Mouse (Mus musculus) lung, embryonic 16.5 days (tissue): ENCODE measurements around the gene Slc25a16. TPM values are rescaled to one million over a fixed set of nuclear protein-coding genes. Genes with fewer than 3 reads are reported as not detected.

Experiments used
- ATAC-seq: fragments of 200-750 bp; cut with Nextera tagmentation; 2 replicates; pipeline ENCODE4 v1.8.0; 2017; ENCODE audit warnings: low read depth, mild to moderate bottlenecking, moderate library complexity
- H3K27ac ChIP-seq: fragments of 300-500 bp; sonication (generic); 2 replicates; pipeline ENCODE4 v1.5.1; 2014; ENCODE audit warnings: mild to moderate bottlenecking, control low read depth, low read length
- H3K27me3 ChIP-seq: fragments of 300-500 bp; sonication (generic); 2 replicates; pipeline ENCODE4 v1.6.1; 2014; ENCODE audit warnings: low read depth, low read length, mixed read lengths; ENCODE audit not compliant: control insufficient read depth, insufficient read depth
- H3K36me3 ChIP-seq: fragments of 300-500 bp; sonication (generic); 2 replicates; pipeline ENCODE4 v1.6.1; 2014; ENCODE audit warnings: low read length; ENCODE audit not compliant: control insufficient read depth, insufficient read depth
- H3K4me1 ChIP-seq: fragments of 300-500 bp; sonication (generic); replicated peaks from 2 replicates; pipeline ENCODE4 v1.6.1; 2014; ENCODE audit warnings: low read length, mixed read lengths; ENCODE audit not compliant: control insufficient read depth, insufficient read depth
- H3K4me2 ChIP-seq: fragments of 300-500 bp; sonication (generic); 2 replicates; pipeline ENCODE4 v1.6.1; 2014; ENCODE audit warnings: low read depth, low read length, control low read depth
- H3K4me3 ChIP-seq: fragments of 300-500 bp; sonication (generic); 2 replicates; pipeline ENCODE4 v1.5.1; 2014; ENCODE audit warnings: mild to moderate bottlenecking, low read length, control low read depth
- H3K9ac ChIP-seq: fragments of 300-500 bp; sonication (generic); 2 replicates; pipeline ENCODE4 v1.6.1; 2014; ENCODE audit warnings: low read length, control low read depth
- H3K9me3 ChIP-seq: fragments of 300-500 bp; sonication (generic); 2 replicates; pipeline ENCODE4 v1.6.1; 2016; ENCODE audit warnings: low read length; ENCODE audit not compliant: control insufficient read depth
- WGBS: fragments of 180-500 bp; shearing (Covaris S2); extraction: QIAGEN DNeasy Blood & Tissue Kit; methylation state at CpG from one replicate; pipeline ENCODE4 v1.1.7; 2014; 5-methylcytosine and 5-hydroxymethylcytosine counted together
- polyA plus RNA-seq: library from polyadenylated mRNA; unstranded; fragments of >200 nt; fragmentation: Nextera tagmentation; extraction: Ambion mirVana; gene quantifications from 2 replicates; pipeline ENCODE4 v1.2.1, GENCODE M21; 2015

The Slc25a16 gene
- polyA plus RNA-seq, 1 experiment from 2014 or later, result 15.7 TPM

DNA sequence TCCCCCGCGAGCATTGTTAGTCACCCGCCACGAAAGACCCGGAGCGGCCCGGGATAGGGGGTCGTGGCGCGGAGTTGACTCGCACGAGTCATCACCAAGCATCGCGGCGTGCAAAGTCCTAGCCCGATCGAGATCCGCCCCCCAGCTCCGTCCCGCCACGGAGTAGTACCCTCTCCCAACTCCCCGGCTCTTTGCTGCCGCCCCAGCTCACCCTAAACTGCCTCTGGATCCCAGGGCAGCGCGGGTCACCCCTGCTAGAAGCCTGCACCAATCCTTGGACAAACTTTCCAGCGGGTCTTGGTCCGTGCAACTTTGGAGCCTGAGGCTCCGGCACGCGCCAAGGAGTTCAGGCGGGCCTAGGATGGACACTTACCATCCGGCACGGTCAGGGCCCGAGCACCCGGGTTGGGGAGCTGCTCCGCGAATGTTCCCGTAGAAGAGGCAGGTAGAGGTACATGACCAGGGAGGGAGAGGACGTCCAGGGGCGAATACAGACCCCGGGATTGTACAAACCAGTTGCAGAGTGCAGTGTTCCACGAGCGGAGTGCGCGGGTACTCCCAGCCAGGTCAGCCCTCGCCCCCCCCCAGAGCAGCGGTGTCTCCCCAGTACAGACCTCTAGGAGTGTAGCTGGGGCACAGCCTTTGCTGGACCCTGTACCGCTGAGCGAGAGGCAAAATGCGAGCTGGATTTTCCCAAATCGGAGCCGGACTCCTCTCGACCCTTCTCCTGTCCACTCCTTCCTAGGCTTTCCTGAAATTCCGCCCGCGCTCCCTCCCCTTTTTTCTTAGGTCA lies 33.4 kb upstream of the Slc25a16 start:
- H3K27ac ChIP-seq, result peak overlapping the region; percentile 53
- no peaks in the 10 kb centered on the region for H3K36me3 ChIP-seq
- ATAC-seq, result peak; percentile 91
- WGBS, result under 1% methylated on average over 56 of the region's 56 CpGs
- H3K9ac ChIP-seq, result peak overlapping the region; percentile 83
- H3K9me3 ChIP-seq, result no peaks in the 10 kb centered on the region
- H3K27me3 ChIP-seq, result no peaks in the 10 kb centered on the region
- peak overlapping the region; percentile 68 for H3K4me3 ChIP-seq
- H3K4me1 ChIP-seq, result 0 out of 2 replicates have a peak, but pooled peaks cover 5% of the 10 kb centered on the region
- H3K4me2 ChIP-seq, result peak overlapping the region; percentile 98

DNA sequence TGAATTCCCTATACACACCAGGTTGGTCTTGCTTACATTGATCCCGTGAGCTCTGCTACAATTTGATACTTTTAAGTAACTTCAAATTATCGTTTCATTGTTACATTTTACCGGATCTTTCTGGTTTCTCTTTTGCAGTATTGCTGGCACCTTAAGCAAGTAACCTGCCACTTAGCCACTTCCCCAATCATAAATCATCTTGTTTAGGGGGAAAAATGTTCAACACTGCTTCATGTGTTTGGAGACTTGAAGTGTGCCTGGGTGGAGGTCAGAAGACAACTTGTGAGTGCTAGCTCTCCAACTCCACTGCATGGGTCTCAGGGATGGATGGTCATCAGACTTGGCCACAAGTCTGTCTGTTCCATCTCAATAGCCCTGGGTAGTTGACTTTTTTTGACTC lies 29.4 kb upstream of the Slc25a16 start:
- ATAC-seq, result no peak
- WGBS, result 81% methylated on average over 3 of the region's 3 CpGs
- Histone ChIP-seq H3K4me2 (no peak overlapping the region), H3K4me1 (no peaks in the 10 kb centered on the region), H3K9ac (no peak overlapping the region), H3K36me3 (no peaks in the 10 kb centered on the region), H3K27ac (no peak overlapping the region), H3K9me3 (no peaks in the 10 kb centered on the region), H3K27me3 (no peaks in the 10 kb centered on the region), H3K4me3 (no peak overlapping the region)

DNA sequence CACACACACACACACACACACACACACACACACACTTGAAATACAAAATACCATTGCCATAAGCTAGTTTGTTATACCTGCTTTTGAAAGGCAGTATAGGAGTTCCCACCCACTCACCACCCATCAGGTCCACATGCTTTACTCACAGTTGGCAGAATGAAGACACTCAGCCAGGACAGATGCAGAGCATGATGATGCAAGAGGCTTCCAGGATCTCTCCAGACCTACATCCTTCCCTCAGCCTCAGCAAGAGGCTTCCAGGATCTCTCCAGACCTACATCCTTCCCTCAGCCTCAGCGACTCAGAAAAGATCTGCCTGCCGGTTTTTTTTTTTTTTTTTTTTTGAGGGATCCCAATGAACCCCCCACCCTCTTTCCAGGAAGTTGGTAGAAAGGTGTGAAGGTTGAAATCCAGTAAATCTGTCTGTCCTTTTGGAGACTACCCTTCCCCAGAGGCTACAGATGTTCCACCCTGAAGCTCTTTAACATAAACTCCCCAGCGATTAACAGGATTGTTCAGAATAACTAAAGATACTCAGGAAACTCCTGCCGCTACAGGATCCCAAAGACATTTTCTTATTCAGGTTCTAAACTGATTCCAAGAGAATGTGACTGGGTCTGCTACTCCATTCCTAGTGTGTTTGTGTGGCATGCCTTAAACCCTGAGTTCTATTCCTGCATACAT lies 27.7 kb upstream of the Slc25a16 start:
- Histone ChIP-seq H3K9me3 (no peaks in the 10 kb centered on the region), H3K4me2 (no peak overlapping the region), H3K9ac (no peak overlapping the region), H3K4me3 (no peak overlapping the region), H3K36me3 (no peaks in the 10 kb centered on the region), H3K4me1 (no peaks in the 10 kb centered on the region), H3K27me3 (no peaks in the 10 kb centered on the region), H3K27ac (no peak overlapping the region)
- no peak for ATAC-seq
- 16% methylated on average over 4 of the region's 4 CpGs for WGBS

DNA sequence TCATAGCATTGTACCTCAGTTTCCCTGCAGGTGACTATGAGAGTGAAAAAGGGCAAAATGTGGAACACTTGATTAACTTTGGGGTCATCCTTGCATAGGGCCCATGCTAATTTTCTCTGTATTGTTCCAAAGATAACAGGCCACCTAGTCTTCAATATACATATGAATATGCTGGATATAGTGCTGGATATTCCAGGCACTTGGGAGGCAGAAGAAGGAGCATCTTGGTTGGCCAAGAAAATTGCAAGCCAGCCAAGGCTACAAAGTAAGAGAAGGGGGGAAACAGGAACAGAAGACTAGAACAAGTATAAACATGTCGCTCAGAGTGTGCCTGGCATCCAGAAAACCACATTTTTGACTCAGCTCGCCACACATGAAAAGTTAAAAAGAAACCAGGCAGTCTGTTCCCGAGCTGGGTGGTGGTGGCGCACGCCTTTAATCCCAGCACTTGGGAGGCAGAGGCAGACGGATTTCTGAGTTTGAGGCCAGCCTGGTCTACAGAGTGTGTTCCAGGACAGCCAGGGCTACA lies 27.0 kb upstream of the Slc25a16 start:
- no peak for ATAC-seq
- H3K36me3 ChIP-seq, result no peaks in the 10 kb centered on the region
- no peak overlapping the region for H3K4me3 ChIP-seq
- H3K27me3 ChIP-seq, result no peaks in the 10 kb centered on the region
- H3K9me3 ChIP-seq, result no peaks in the 10 kb centered on the region
- H3K27ac ChIP-seq, result no peak overlapping the region
- H3K4me1 ChIP-seq, result no peaks in the 10 kb centered on the region
- H3K9ac ChIP-seq, result no peak overlapping the region
- H3K4me2 ChIP-seq, result no peak overlapping the region
- 56% methylated on average over 6 of the region's 6 CpGs for WGBS

DNA sequence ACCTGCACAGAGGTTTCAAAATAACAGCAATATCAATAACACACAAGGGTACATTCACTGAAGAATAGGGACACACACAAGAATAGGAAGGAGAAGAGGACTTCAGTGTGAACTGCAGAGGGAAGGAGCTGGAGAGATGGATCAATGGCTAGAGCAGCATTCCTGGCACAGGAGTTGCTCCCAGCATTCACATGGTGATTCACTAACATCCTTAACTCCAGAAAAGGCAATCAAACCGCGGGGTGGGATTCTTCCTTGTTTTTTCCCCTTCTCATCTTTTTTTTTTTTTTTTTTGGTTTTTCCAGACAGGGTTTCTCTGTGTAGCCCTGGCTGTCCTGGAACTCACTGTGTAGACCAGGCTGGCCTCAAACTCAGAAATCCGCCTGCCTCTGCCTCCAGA lies 26.0 kb upstream of the Slc25a16 start:
- Histone ChIP-seq H3K4me1 (no peaks in the 10 kb centered on the region), H3K4me2 (no peak overlapping the region), H3K9ac (no peak overlapping the region), H3K36me3 (no peaks in the 10 kb centered on the region), H3K27ac (no peak overlapping the region), H3K4me3 (no peak overlapping the region), H3K9me3 (no peaks in the 10 kb centered on the region), H3K27me3 (no peaks in the 10 kb centered on the region)
- ATAC-seq, result no peak
- 77% methylated on average over 3 of the region's 3 CpGs for WGBS

DNA sequence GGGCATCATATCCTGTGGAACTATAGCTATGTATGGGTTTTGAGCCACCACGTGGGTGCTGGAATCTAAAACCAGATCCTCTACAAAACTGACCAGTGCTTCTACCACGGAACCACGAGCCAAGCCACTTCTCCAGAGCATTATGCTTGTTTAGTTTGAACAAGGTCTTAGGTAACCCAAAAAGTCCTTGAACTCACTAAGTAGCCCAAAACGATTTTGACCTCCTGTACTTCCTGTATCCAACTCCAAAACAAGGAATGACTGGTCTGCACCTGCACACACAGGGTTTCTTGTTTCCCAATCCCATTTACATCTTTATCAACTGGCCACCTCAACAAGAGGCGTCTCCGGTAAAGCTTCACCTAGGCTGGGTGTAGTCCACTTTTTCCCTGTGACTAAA lies 25.0 kb upstream of the Slc25a16 start:
- WGBS, result 44% methylated on average over 6 of the region's 6 CpGs
- no peak for ATAC-seq
- Histone ChIP-seq H3K9me3 (no peaks in the 10 kb centered on the region), H3K4me3 (no peak overlapping the region), H3K9ac (no peak overlapping the region), H3K4me1 (no peaks in the 10 kb centered on the region), H3K27ac (no peak overlapping the region), H3K36me3 (no peaks in the 10 kb centered on the region), H3K4me2 (no peak overlapping the region), H3K27me3 (no peaks in the 10 kb centered on the region)

DNA sequence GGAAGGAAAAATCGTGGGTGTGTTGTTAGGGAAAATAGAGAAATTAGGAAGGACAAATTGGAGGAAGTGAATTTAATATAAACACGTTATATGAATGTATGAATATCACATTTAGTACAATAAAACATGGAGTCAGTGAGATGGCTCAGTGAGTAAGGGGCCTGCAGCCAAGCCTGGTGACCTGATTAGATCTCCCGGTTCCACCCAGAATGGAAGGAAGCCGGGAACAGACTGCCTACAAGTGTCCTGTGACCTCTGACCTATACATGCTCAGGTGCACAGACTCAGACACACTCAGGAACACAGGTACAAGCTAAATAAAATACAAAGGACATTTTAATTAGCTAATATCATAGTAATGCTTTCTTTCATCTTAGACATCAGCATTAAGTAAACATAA lies 24.4 kb upstream of the Slc25a16 start:
- Histone ChIP-seq H3K4me2 (no peak overlapping the region), H3K36me3 (no peaks in the 10 kb centered on the region), H3K4me3 (no peak overlapping the region), H3K27ac (no peak overlapping the region), H3K27me3 (no peaks in the 10 kb centered on the region), H3K9me3 (no peaks in the 10 kb centered on the region), H3K9ac (no peak overlapping the region), H3K4me1 (no peaks in the 10 kb centered on the region)
- no peak for ATAC-seq
- WGBS, result 58% methylated on average over 4 of the region's 4 CpGs

DNA sequence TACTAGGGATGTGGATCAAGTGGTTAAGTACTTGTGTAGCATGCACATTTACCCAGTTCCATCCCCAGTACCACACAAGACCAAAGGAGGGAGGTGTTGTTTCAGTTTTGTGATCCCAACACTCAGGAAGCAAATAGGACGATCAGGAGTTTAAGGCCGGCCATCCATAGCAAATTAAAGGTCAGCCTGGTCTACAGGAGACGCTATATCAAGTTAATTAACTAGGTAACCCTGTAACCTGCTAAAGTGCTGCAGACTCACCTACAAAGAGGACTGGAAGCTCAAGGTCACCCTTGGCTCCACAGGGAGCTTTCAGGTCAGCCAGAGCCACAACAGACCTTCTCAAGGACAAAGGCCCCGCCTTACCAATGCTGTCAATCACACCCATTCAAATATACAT lies 23.7 kb upstream of the Slc25a16 start:
- 77% methylated on average over 4 of the region's 4 CpGs for WGBS
- no peak overlapping the region for H3K27ac ChIP-seq
- ATAC-seq, result no peak
- no peaks in the 10 kb centered on the region for H3K36me3 ChIP-seq
- no peak overlapping the region for H3K4me3 ChIP-seq
- H3K9ac ChIP-seq, result no peak overlapping the region
- no peaks in the 10 kb centered on the region for H3K4me1 ChIP-seq
- no peak overlapping the region for H3K4me2 ChIP-seq
- no peaks in the 10 kb centered on the region for H3K9me3 ChIP-seq
- H3K27me3 ChIP-seq, result no peaks in the 10 kb centered on the region

DNA sequence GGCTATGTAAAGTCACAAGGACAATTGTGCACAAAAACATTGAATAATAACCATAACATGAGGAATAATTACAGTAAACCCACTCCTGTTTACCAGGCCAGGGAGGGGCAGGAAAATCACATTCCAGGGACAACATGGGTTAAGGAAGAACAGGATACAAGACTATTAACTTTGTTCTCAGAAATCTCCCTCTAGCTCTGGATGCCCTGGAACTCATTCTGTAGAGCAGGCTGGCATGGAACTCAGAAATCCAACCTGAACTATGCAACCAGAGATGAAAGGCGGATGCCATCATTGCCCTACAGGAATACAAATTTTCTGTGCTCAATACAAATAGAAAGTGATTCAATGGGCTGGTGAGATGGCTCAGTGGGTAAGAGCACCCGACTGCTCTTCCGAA lies 23.0 kb upstream of the Slc25a16 start:
- no peak overlapping the region for H3K27ac ChIP-seq
- no peaks in the 10 kb centered on the region for H3K36me3 ChIP-seq
- H3K9ac ChIP-seq, result no peak overlapping the region
- WGBS, result 92% methylated on average over 3 of the region's 3 CpGs
- no peak for ATAC-seq
- no peaks in the 10 kb centered on the region for H3K27me3 ChIP-seq
- H3K4me2 ChIP-seq, result no peak overlapping the region
- H3K4me3 ChIP-seq, result no peak overlapping the region
- no peaks in the 10 kb centered on the region for H3K9me3 ChIP-seq
- H3K4me1 ChIP-seq, result no peaks in the 10 kb centered on the region
